Mouse (Mus musculus) brown adipose tissue, adult 24 weeks (tissue): ENCODE results near the gene Fkbp15. TPM values are rescaled to one million over a fixed set of nuclear protein-coding genes. Genes with fewer than 3 reads are reported as not detected.

Experiments used
- H3K27ac ChIP-seq: fragments of 200-500 bp; replicated peaks from 2 replicates; pipeline ENCODE4 v1.5.1; 2012; ENCODE audit warnings: low read depth, mild to moderate bottlenecking, low read length
- H3K4me1 ChIP-seq: fragments of 200-500 bp; 2 replicates; pipeline ENCODE4 v1.6.1; 2012; ENCODE audit warnings: low read length, mixed read lengths; ENCODE audit not compliant: control insufficient read depth, insufficient read depth, insufficient read length
- H3K4me3 ChIP-seq: fragments of 200-500 bp; 2 replicates; pipeline ENCODE4 v1.5.1; 2012; ENCODE audit warnings: low read depth, mild to moderate bottlenecking, low read length, moderate library complexity; ENCODE audit not compliant: insufficient read depth
- polyA plus RNA-seq: library from polyadenylated mRNA; stranded (reverse); fragments of >200 nt; gene quantifications from 2 replicates; pipeline ENCODE4 v1.2.4, GENCODE M21; 2012; ENCODE audit not compliant: missing spikeins, insufficient read depth, insufficient read length

The Fkbp15 gene
- polyA plus RNA-seq, 1 experiment = 13.5 TPM

GRCm38 (mm10) chr4:62263133-62263844, 97.1 kb downstream of the Fkbp15 start:
- no peak overlapping the region for H3K4me3 ChIP-seq
- no peak overlapping the region for H3K27ac ChIP-seq
- no peaks in the 10 kb centered on the region for H3K4me1 ChIP-seq

- H3K27ac ChIP-seq = no peak within 1 kb of the TSS
These were observed 98.1 kb downstream of the Fkbp15 start, which contains the start of gene Slc31a2 for GRCm38 (mm10) chr4:62262276-62262675. Gene Slc31a2 (plus strand): TSS chr4:62262562.

GRCm38 (mm10) chr4:62256931-62257330, 103.4 kb downstream of the Fkbp15 start:
- Histone ChIP-seq H3K27ac (no peak overlapping the region), H3K4me1 (no peaks in the 10 kb centered on the region), H3K4me3 (no peak overlapping the region)

More at GRCm38 (mm10) chr4:62262276-62262675, 98.1 kb downstream of the Fkbp15 start, which contains the start of gene Slc31a2:
- Histone ChIP-seq H3K4me1 (no peaks in the 10 kb centered on the region), H3K4me3 (no peak within 1 kb of the TSS)

GRCm38 (mm10) chr4:62254551-62254950, 105.8 kb downstream of the Fkbp15 start:
- no peak overlapping the region for H3K27ac ChIP-seq
- no peak overlapping the region for H3K4me3 ChIP-seq

GRCm38 (mm10) chr4:62251776-62252175, 108.6 kb downstream of the Fkbp15 start:
- no peaks in the 10 kb centered on the region for H3K4me1 ChIP-seq

More at GRCm38 (mm10) chr4:62254551-62254950, 105.8 kb downstream of the Fkbp15 start:
- H3K4me1 ChIP-seq = no peaks in the 10 kb centered on the region

GRCm38 (mm10) chr4:62250896-62251544, 109.3 kb downstream of the Fkbp15 start:
- Histone ChIP-seq H3K4me1 (no peaks in the 10 kb centered on the region), H3K4me3 (no peak overlapping the region), H3K27ac (no peak overlapping the region)

More at GRCm38 (mm10) chr4:62251776-62252175, 108.6 kb downstream of the Fkbp15 start:
- H3K4me3 ChIP-seq = no peak overlapping the region
- H3K27ac ChIP-seq = no peak overlapping the region

Other genes with a start within 250 kb of the Fkbp15 start
- not detected in 2 replicates for gene Mup21, start 209.7 kb downstream of the Fkbp15 start, polyA plus RNA-seq
- gene Zfp37, start 129.5 kb downstream of the Fkbp15 start, polyA plus RNA-seq = 0.92 and 1.2 TPM in 2 replicates
- 7.9 and 11.2 TPM in 2 replicates for gene Slc31a2, start 98.0 kb downstream of the Fkbp15 start, polyA plus RNA-seq
- gene Slc31a1, start 179 bp upstream of the Fkbp15 start, polyA plus RNA-seq = 18.6 and 21.6 TPM in 2 replicates
- gene Cdc26, start 48.1 kb upstream of the Fkbp15 start, polyA plus RNA-seq = 52.5 and 76.2 TPM in 2 replicates
- gene Prpf4, start 48.2 kb upstream of the Fkbp15 start, polyA plus RNA-seq = 5.1 and 5.4 TPM in 2 replicates
- not detected in 2 replicates for gene Rnf183, start 74.7 kb upstream of the Fkbp15 start, polyA plus RNA-seq
- not detected in 2 replicates for gene Wdr31, start 110.3 kb upstream of the Fkbp15 start, polyA plus RNA-seq
- gene Bspry, start 119.5 kb upstream of the Fkbp15 start, polyA plus RNA-seq = not detected in 2 replicates
- 9.1 and 14.9 TPM in 2 replicates for gene Hdhd3, start 142.9 kb upstream of the Fkbp15 start, polyA plus RNA-seq
- gene Alad, start 159.4 kb upstream of the Fkbp15 start, polyA plus RNA-seq = 73.2 and 87.7 TPM in 2 replicates
- gene Pole3, start 164.5 kb upstream of the Fkbp15 start, polyA plus RNA-seq = 41.9 and 44.2 TPM in 2 replicates
- not detected in 2 replicates for gene 4933430I17Rik, start 164.8 kb upstream of the Fkbp15 start, polyA plus RNA-seq
- 49.5 and 102 TPM in 2 replicates for gene Rgs3, start 199.3 kb upstream of the Fkbp15 start, polyA plus RNA-seq